Mouse (Mus musculus): ENCODE measurements around the gene Col25a1. TPM values are rescaled to one million over a fixed set of nuclear protein-coding genes. Genes with fewer than 3 reads are reported as not detected.

Gene Col25a1
- polyA plus RNA-seq, 1 experiment: 0.85 TPM

DNA sequence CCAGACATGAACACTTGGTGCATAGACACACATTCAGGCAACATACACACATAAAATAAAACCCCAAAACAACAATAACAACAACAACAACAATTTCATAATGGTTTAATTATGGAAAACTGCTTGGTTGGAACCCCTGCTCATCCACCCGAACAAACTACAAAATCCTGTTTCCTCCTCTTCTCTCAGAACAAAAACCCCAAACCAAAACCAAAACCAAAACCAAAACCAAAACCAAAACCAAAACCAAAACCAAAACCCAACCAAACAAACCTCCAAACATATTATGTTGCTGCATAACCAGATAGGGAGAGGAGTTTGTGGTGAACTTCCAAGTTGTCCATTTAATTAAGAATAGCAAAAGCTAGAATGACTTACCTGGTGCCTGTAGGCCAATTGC lies 17.9 kb downstream of the Col25a1 start:
- H3K27me3 ChIP-seq (ENCODE audit: control insufficient read depth, insufficient read depth, low read length, poor library complexity, severe bottlenecking): no peaks in the 10 kb centered on the region; the same call in 1 of the 2 replicates
- H3K27ac ChIP-seq (ENCODE audit: insufficient read depth, low read length): no peak overlapping the region
- TF ChIP-seq CTCF (IDR thresholded peaks at IDR 0.05; ENCODE audit: low read depth, low read length) (no peak), EP300 (IDR thresholded peaks at IDR 0.05; ENCODE audit: insufficient read depth, low read depth, low read length) (no peak), POLR2A (IDR thresholded peaks at IDR 0.05; ENCODE audit: insufficient read depth, low read length) (no peak)
- H3K9ac ChIP-seq (ENCODE audit: low read depth, poor library complexity, severe bottlenecking): no peak overlapping the region
- H3K9me3 ChIP-seq (replicated peaks; ENCODE audit: control insufficient read depth, insufficient read depth, low read length, poor library complexity, severe bottlenecking): no peaks in the 10 kb centered on the region
- no peak overlapping the region for H3K4me3 ChIP-seq (ENCODE audit: low read depth, low read length)
- no peaks in the 10 kb centered on the region for H3K4me1 ChIP-seq (ENCODE audit: control insufficient read depth, insufficient read depth, low read length)
- H3K36me3 ChIP-seq (ENCODE audit: control insufficient read depth, insufficient read depth, low read length, poor library complexity, severe bottlenecking): no peaks in the 10 kb centered on the region

DNA sequence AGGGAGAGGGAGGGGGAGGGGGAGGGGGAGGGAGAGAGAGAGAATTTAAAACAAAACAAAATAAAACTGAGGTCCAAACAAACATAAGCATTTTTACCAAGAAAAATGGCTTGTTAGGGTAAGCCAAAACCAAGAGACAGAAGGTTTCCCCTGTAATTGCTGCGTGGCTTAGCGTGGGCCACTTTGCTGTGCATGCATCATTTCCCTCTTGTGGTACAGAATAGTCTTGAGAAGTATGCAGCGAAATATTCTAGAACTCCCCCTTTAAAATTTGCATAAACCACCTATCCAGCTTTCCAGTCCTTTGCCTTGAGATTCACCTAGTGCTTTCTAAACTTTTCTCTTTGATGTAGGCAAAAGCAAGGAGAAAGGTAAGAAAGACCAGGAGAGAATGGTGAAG lies 21.8 kb downstream of the Col25a1 start:
- Histone ChIP-seq H3K27me3 (ENCODE audit: control insufficient read depth, insufficient read depth, low read length, poor library complexity, severe bottlenecking) (no peaks in the 10 kb centered on the region), H3K27ac (ENCODE audit: insufficient read depth, low read length) (no peak overlapping the region), H3K4me1 (ENCODE audit: control insufficient read depth, insufficient read depth, low read length) (no peaks in the 10 kb centered on the region), H3K36me3 (ENCODE audit: control insufficient read depth, insufficient read depth, low read length, poor library complexity, severe bottlenecking) (no peaks in the 10 kb centered on the region), H3K4me3 (ENCODE audit: low read depth, low read length) (no peak overlapping the region), H3K9ac (ENCODE audit: low read depth, poor library complexity, severe bottlenecking) (no peak overlapping the region), H3K9me3 (replicated peaks; ENCODE audit: control insufficient read depth, insufficient read depth, low read length, poor library complexity, severe bottlenecking) (no peaks in the 10 kb centered on the region)
- TF ChIP-seq CTCF (IDR thresholded peaks at IDR 0.05; ENCODE audit: low read depth, low read length): no peak
- no peak for TF ChIP-seq POLR2A (IDR thresholded peaks at IDR 0.05; ENCODE audit: insufficient read depth, low read length)
- TF ChIP-seq EP300 (IDR thresholded peaks at IDR 0.05; ENCODE audit: insufficient read depth, low read depth, low read length): no peak

DNA sequence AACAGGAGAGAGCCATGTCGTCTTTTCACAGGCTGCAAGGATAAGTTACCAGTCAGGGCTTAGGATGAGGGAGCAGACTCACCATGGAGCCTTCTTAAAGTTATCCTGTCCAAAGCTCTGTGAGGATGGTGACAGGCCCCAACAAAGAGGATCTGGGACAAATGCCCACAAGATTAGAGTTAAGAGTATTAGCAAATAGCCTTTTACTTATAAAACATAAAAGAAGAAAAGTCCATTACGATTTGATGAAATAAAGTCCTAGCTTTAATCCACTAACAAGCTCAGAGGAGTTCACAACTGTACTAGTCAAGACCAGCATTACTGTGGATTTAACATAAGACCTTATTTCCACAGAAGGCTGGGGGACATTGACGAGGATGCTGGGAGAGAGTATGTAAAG lies 26.2 kb downstream of the Col25a1 start:
- Histone ChIP-seq H3K4me1 (ENCODE audit: control insufficient read depth, insufficient read depth, low read length) (no peaks in the 10 kb centered on the region), H3K9ac (ENCODE audit: low read depth, poor library complexity, severe bottlenecking) (no peak overlapping the region), H3K27me3 (ENCODE audit: control insufficient read depth, insufficient read depth, low read length, poor library complexity, severe bottlenecking) (no peaks in the 10 kb centered on the region), H3K27ac (ENCODE audit: insufficient read depth, low read length) (no peak overlapping the region), H3K36me3 (ENCODE audit: control insufficient read depth, insufficient read depth, low read length, poor library complexity, severe bottlenecking) (no peaks in the 10 kb centered on the region), H3K4me3 (ENCODE audit: low read depth, low read length) (no peak overlapping the region), H3K9me3 (replicated peaks; ENCODE audit: control insufficient read depth, insufficient read depth, low read length, poor library complexity, severe bottlenecking) (no peaks in the 10 kb centered on the region)
- TF ChIP-seq POLR2A (IDR thresholded peaks at IDR 0.05; ENCODE audit: insufficient read depth, low read length): no peak
- no peak for TF ChIP-seq CTCF (IDR thresholded peaks at IDR 0.05; ENCODE audit: low read depth, low read length)
- TF ChIP-seq EP300 (IDR thresholded peaks at IDR 0.05; ENCODE audit: insufficient read depth, low read depth, low read length): no peak

DNA sequence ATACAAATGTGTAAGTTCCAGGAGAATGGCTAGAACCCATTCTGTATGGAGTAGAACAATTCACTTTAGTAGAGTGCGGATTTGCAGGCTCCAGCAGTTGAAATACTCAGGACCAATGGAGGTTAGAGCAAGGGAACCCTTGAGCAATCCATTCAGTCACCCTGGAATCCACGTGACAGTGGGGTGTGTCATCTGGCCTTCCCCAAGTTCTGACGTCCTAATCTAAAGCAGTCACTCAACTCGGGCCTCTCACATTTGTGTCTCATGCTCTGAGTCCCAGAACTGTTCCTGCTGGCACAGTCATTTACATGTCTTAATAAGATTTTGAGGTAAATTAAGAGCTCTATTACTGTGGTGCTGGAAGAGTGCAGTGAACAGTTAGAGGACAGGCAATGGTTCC lies 28.6 kb downstream of the Col25a1 start:
- Histone ChIP-seq H3K9ac (ENCODE audit: low read depth, poor library complexity, severe bottlenecking) (no peak overlapping the region), H3K27me3 (ENCODE audit: control insufficient read depth, insufficient read depth, low read length, poor library complexity, severe bottlenecking) (no peaks in the 10 kb centered on the region), H3K36me3 (ENCODE audit: control insufficient read depth, insufficient read depth, low read length, poor library complexity, severe bottlenecking) (no peaks in the 10 kb centered on the region), H3K27ac (ENCODE audit: insufficient read depth, low read length) (no peak overlapping the region), H3K9me3 (replicated peaks; ENCODE audit: control insufficient read depth, insufficient read depth, low read length, poor library complexity, severe bottlenecking) (no peaks in the 10 kb centered on the region), H3K4me1 (ENCODE audit: control insufficient read depth, insufficient read depth, low read length) (no peaks in the 10 kb centered on the region), H3K4me3 (ENCODE audit: low read depth, low read length) (no peak overlapping the region)
- TF ChIP-seq CTCF (IDR thresholded peaks at IDR 0.05; ENCODE audit: low read depth, low read length) (no peak), POLR2A (IDR thresholded peaks at IDR 0.05; ENCODE audit: insufficient read depth, low read length) (no peak), EP300 (IDR thresholded peaks at IDR 0.05; ENCODE audit: insufficient read depth, low read depth, low read length) (no peak)

DNA sequence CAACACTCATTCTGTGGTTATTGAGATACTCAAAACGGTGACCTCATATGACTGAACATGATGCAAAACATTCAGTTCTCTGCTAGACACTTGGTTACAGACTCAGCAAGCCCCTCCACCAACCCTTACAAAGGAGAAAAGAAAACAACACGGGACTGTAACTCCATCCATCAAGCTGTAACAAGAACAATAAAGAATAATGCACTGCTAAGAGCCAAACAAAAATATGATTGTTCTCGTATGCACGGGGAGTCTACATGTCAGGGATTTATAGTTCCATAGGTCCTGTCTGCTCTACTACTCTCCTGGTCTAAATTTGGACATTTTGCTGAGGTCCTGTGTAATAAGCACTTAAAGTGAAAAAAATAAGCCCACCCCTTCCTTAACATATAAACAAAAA lies 29.6 kb downstream of the Col25a1 start:
- Histone ChIP-seq H3K9me3 (replicated peaks; ENCODE audit: control insufficient read depth, insufficient read depth, low read length, poor library complexity, severe bottlenecking) (no peaks in the 10 kb centered on the region), H3K4me3 (ENCODE audit: low read depth, low read length) (no peak overlapping the region), H3K4me1 (ENCODE audit: control insufficient read depth, insufficient read depth, low read length) (no peaks in the 10 kb centered on the region), H3K27ac (ENCODE audit: insufficient read depth, low read length) (no peak overlapping the region), H3K27me3 (ENCODE audit: control insufficient read depth, insufficient read depth, low read length, poor library complexity, severe bottlenecking) (no peaks in the 10 kb centered on the region), H3K36me3 (ENCODE audit: control insufficient read depth, insufficient read depth, low read length, poor library complexity, severe bottlenecking) (no peaks in the 10 kb centered on the region), H3K9ac (ENCODE audit: low read depth, poor library complexity, severe bottlenecking) (no peak overlapping the region)
- TF ChIP-seq POLR2A (IDR thresholded peaks at IDR 0.05; ENCODE audit: insufficient read depth, low read length) (no peak), EP300 (IDR thresholded peaks at IDR 0.05; ENCODE audit: insufficient read depth, low read depth, low read length) (no peak), CTCF (IDR thresholded peaks at IDR 0.05; ENCODE audit: low read depth, low read length) (no peak)

DNA sequence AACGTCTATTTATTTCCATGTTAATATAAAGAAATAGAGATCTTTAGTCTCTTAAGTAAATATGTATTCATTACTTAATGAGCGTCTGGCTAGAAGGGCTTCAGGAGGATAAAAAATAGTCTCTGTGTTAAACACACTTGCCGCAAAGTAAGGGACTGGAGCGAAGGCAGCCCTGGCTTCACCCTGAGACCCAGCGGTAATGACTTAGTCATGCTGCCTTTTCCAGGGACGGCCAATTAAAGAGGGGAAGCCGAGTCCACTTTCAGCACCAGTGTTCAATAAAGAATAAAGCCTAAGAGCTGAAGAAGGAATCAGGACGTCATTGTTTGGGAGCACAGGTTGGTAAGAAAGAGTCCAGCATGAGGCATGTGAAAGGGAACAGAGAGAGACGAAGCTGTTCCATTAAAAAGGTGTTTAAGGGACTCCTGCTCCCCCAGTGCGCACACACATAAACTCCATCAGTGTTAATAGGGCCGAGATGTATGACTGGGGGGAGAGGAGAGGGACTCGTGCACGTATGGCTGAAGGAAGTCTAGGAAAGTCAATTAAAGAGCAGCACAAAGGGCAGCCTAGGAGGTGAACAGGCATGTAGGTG lies 30.1 kb downstream of the Col25a1 start:
- Histone ChIP-seq H3K27ac (ENCODE audit: insufficient read depth, low read length) (no peak overlapping the region), H3K9ac (ENCODE audit: low read depth, poor library complexity, severe bottlenecking) (no peak overlapping the region), H3K27me3 (ENCODE audit: control insufficient read depth, insufficient read depth, low read length, poor library complexity, severe bottlenecking) (no peaks in the 10 kb centered on the region), H3K9me3 (replicated peaks; ENCODE audit: control insufficient read depth, insufficient read depth, low read length, poor library complexity, severe bottlenecking) (no peaks in the 10 kb centered on the region), H3K4me1 (ENCODE audit: control insufficient read depth, insufficient read depth, low read length) (no peaks in the 10 kb centered on the region), H3K4me3 (ENCODE audit: low read depth, low read length) (no peak overlapping the region), H3K36me3 (ENCODE audit: control insufficient read depth, insufficient read depth, low read length, poor library complexity, severe bottlenecking) (no peaks in the 10 kb centered on the region)
- TF ChIP-seq CTCF (IDR thresholded peaks at IDR 0.05; ENCODE audit: low read depth, low read length) (no peak), POLR2A (IDR thresholded peaks at IDR 0.05; ENCODE audit: insufficient read depth, low read length) (no peak), EP300 (IDR thresholded peaks at IDR 0.05; ENCODE audit: insufficient read depth, low read depth, low read length) (no peak)

Data from ES-Bruce4 (cell line).